In genomic region chr8:11556691-11557423, GRCm38 (mm10) we compare ENCODE assay signal across 8 mouse cellular contexts. TPM values are rescaled to one million over a fixed set of nuclear protein-coding genes. Genes with fewer than 3 reads are reported as not detected.
DNase-seq lines count a peak whose midpoint lies in the region; ATAC-seq and TF ChIP-seq lines count a peak whose summit lies in the region.

No protein-coding gene starts in this region.

- intact Hi-C loops in heart, postnatal 36 days (cut with DNase I) = loop anchor here (10.0 kb wide), 2 partner anchors 302 to 1548 kb away; partner anchors contain the start of genes Cul4a and Pcid2

- WGBS in lung, embryonic 16.5 days = under 1% methylated on average over 76 of the region's 85 CpGs

- peak overlapping the region; percentile 76 for H3K4me3 ChIP-seq in embryonic fibroblast, embryonic 13.5 days (ENCODE audit: insufficient read depth, low read length)
- peak overlapping the region; percentile 93 for H3K4me3 ChIP-seq in lung, embryonic 16.5 days (ENCODE audit: low read length)

- peaks cover 8% of the 10 kb centered on the region for H3K36me3 ChIP-seq in lung, embryonic 16.5 days (ENCODE audit: control insufficient read depth, insufficient read depth, low read length)

- ATAC-seq in lung, embryonic 16.5 days (ENCODE audit: low read depth) = no peak

- H3K9ac ChIP-seq in lung, embryonic 16.5 days (ENCODE audit: low read length) = peak overlapping the region; percentile 94

- H3K27me3 ChIP-seq in lung, embryonic 16.5 days (ENCODE audit: control insufficient read depth, insufficient read depth, low read depth, low read length) = no peaks in the 10 kb centered on the region

- TF ChIP-seq POLR2A in embryonic fibroblast, embryonic 13.5 days (IDR thresholded peaks at IDR 0.05; ENCODE audit: low read depth, low read length) = peak; percentile 19; the same call in 1 of the 2 replicates

- no peak for TF ChIP-seq CTCF in embryonic fibroblast, embryonic 13.5 days (IDR thresholded peaks at IDR 0.05; ENCODE audit: borderline replicate concordance, insufficient read depth, low read length)

- H3K9me3 ChIP-seq in lung, embryonic 16.5 days (ENCODE audit: control insufficient read depth, low read length) = no peaks in the 10 kb centered on the region

- peak overlapping the region; percentile 79 for H3K4me2 ChIP-seq in lung, embryonic 16.5 days (ENCODE audit: low read depth, low read length)

- DNase-seq in 3T3-L1 (ENCODE audit: low read depth, low spot score) = peak; percentile 42
- DNase-seq in adrenal gland, postnatal 10 days = peak; percentile 58
- peak; percentile 55 to 68 for DNase-seq in heart, postnatal 36 days
- DNase-seq in layer of hippocampus, postnatal 10 days (ENCODE audit: low spot score in 2 of 2) = peak; percentile 57 to 65
- DNase-seq in retina, embryonic 14.5 days (ENCODE audit: low spot score) = peak; percentile 39
- peak; percentile 67 to 73 for DNase-seq in thymus, postnatal 36 days

- 0 out of 2 replicates have a peak, but pooled peaks cover 1% of the 10 kb centered on the region for H3K4me1 ChIP-seq in embryonic fibroblast, embryonic 13.5 days (ENCODE audit: control insufficient read depth, insufficient read depth, low read length)
- H3K4me1 ChIP-seq in lung, embryonic 16.5 days (replicated peaks; ENCODE audit: control insufficient read depth, insufficient read depth, low read length) = peaks cover 15% of the 10 kb centered on the region

- peak overlapping the region; percentile 89 for H3K27ac ChIP-seq in embryonic fibroblast, embryonic 13.5 days (ENCODE audit: insufficient read depth, low read length)
- peak overlapping the region; percentile 100 for H3K27ac ChIP-seq in lung, embryonic 16.5 days (ENCODE audit: low read length)

RNA-seq across cellular contexts. Expression of gene Ing1, which starts 1.5 kb away (rescaled TPM):
- total RNA-seq in adrenal gland, postnatal 10 days (2021) = 10 to 100 TPM; 31.2 to 35.7 TPM
- 38.5 and 44.1 TPM in 2 replicates for polyA plus RNA-seq in embryonic fibroblast, embryonic 13.5 days (2011; ENCODE audit: insufficient read length, low read depth, missing spikeins)
- 10 to 100 TPM; 24.1 to 25.8 TPM for total RNA-seq in heart, postnatal 36 days (2021)
- total RNA-seq in layer of hippocampus, postnatal 10 days (2021) = 10 to 100 TPM; 35.6 to 39.5 TPM
- polyA plus RNA-seq in lung, embryonic 16.5 days (2015; fragmentation: Nextera tagmentation; extraction: Ambion mirVana) = 36.3 and 36.8 TPM in 2 replicates

RNA-seq across cellular contexts. Expression of gene Cars2, which starts 6.3 kb away (rescaled TPM):
- 10 to 100 TPM; 38.4 to 39.3 TPM for total RNA-seq in adrenal gland, postnatal 10 days (2021)
- polyA plus RNA-seq in embryonic fibroblast, embryonic 13.5 days (2011; ENCODE audit: insufficient read length, low read depth, missing spikeins) = 18.4 and 21.7 TPM in 2 replicates
- 10 to 100 TPM; 45.9 to 46.1 TPM for total RNA-seq in heart, postnatal 36 days (2021)
- 10 to 100 TPM; 26.1 to 28.6 TPM for total RNA-seq in layer of hippocampus, postnatal 10 days (2021)
- polyA plus RNA-seq in lung, embryonic 16.5 days (2015; fragmentation: Nextera tagmentation; extraction: Ambion mirVana) = 24.5 and 27.2 TPM in 2 replicates

RNA-seq across cellular contexts. Expression of gene Naxd, which starts 59.6 kb away (rescaled TPM):
- total RNA-seq in adrenal gland, postnatal 10 days (2021) = 10 to 100 TPM; 60.9 to 63.3 TPM
- 54.2 and 55.9 TPM in 2 replicates for polyA plus RNA-seq in embryonic fibroblast, embryonic 13.5 days (2011; ENCODE audit: insufficient read length, low read depth, missing spikeins)
- total RNA-seq in heart, postnatal 36 days (2021) = 10 to 100 TPM; 35.6 to 39.7 TPM
- 10 to 100 TPM; 52.7 to 67.3 TPM for total RNA-seq in layer of hippocampus, postnatal 10 days (2021)
- polyA plus RNA-seq in lung, embryonic 16.5 days (2015; fragmentation: Nextera tagmentation; extraction: Ambion mirVana) = 164 and 169 TPM in 2 replicates
